Mouse (Mus musculus) midbrain, embryonic 10.5 days (tissue): ENCODE data around the gene Gm10318. TPM values are rescaled to one million over a fixed set of nuclear protein-coding genes. Genes with fewer than 3 reads are reported as not detected.

Source experiments
- DNase-seq: peaks from one replicate; pipeline ENCODE4 v3.0.0-alpha.2; 2017; ENCODE audit warnings: low spot score
- H3K27ac ChIP-seq: fragments of 300-500 bp; sonication (generic); replicated peaks from 2 replicates; pipeline ENCODE4 v1.5.1; 2016; ENCODE audit warnings: mild to moderate bottlenecking
- H3K27me3 ChIP-seq: fragments of 300-500 bp; sonication (generic); 2 replicates; pipeline ENCODE4 v1.6.1; 2016; ENCODE audit warnings: low read depth, mild to moderate bottlenecking; ENCODE audit not compliant: poor library complexity, severe bottlenecking
- H3K36me3 ChIP-seq: fragments of 300-500 bp; sonication (generic); 2 replicates; pipeline ENCODE4 v1.6.1; 2016; ENCODE audit warnings: mild to moderate bottlenecking, moderate library complexity
- H3K4me1 ChIP-seq: fragments of 300-500 bp; sonication (generic); 2 replicates; pipeline ENCODE4 v1.6.1; 2016
- H3K4me3 ChIP-seq: fragments of 300-500 bp; sonication (generic); 2 replicates; pipeline ENCODE4 v1.5.1; 2016; ENCODE audit warnings: mild to moderate bottlenecking, moderate library complexity
- H3K9me3 ChIP-seq: fragments of 300-500 bp; sonication (generic); replicated peaks from 2 replicates; pipeline ENCODE4 v1.6.1; 2016; ENCODE audit warnings: mild to moderate bottlenecking
- WGBS: fragments of 180-500 bp; shearing (Covaris S2); methylation state at CpG from one replicate; pipeline ENCODE4 v1.1.7; 2016; 5-methylcytosine and 5-hydroxymethylcytosine counted together
- polyA plus RNA-seq: library from polyadenylated mRNA; unstranded; fragments of >200 nt; fragmentation: Nextera tagmentation; extraction: Ambion mirVana; gene quantifications from 2 replicates; pipeline ENCODE4 v1.2.1, GENCODE M21; 2016

Gm10318 gene
- polyA plus RNA-seq, 1 experiment from 2014 or later = not detected

DNA sequence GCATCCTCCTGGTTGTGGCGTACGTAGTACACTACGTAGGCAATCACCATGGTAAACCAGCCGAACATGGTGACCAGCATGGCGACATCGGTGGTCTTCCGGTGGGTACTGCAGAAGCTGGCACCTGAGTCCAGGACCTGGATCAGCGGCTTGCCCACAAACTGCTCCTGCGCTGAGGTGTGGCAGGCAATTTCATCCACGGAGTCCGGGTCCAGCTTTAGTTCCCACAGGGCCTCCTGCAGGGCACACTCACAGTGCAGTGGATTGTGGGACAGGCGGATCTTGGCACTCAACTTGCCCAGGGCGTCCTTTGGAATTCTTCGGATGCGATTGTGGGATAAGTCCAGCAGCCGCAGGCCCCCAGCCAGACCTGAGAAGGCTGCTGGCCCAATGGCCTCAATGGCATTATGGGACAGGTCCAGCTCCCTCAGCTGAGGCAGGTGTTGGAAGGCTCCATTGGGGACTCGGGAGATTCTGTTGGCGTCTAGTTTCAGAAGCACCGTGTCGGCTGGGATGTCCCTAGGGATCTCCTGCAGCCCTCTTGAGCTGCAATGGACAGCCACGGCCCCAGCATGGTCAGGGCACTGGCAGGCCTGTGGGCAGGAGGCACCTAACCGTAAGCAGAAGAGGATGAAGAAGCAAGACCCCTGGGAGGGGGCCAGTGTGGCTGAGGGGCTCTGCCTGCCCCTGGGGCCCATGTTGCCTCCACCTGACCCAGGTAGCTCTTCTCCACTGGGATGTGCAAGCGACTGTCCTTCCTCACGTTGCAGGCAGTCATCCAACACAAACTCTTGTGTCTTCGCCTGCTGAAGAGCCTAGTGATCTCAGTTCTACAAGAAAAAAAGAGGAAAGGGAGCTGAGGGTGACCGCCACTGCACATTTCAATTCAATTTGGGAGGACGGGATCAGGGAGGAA, 48.5 kb downstream of the Gm10318 start:
- Histone ChIP-seq H3K4me3 (peak overlapping the region; percentile 69), H3K27ac (no peak overlapping the region), H3K9me3 (no peaks in the 10 kb centered on the region), H3K4me1 (peaks cover 29% of the 10 kb centered on the region), H3K36me3 (no peaks in the 10 kb centered on the region), H3K27me3 (peaks cover 27% of the 10 kb centered on the region)
- no peak for DNase-seq
- 88% methylated on average over 27 of the region's 27 CpGs for WGBS

DNA sequence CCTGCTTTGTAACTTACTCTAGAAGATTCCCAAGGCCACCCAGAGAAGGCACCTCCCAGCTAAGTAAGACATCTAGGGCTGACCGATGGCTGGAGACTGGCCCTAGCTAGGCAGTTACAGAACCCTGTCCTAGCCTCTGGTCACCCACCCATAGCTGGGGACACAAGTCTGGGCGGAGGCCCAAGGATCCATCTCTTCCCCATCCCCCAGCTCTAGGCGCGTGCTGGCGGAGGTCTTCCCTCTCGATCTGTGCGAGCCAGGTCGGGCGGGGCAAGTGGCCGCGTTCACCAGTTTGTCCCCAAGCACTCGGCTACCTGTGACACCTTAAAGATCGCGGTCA, 49.2 kb downstream of the Gm10318 start:
- Histone ChIP-seq H3K4me3 (peak overlapping the region; percentile 69), H3K27ac (peak overlapping the region; percentile 77), H3K9me3 (no peaks in the 10 kb centered on the region), H3K36me3 (no peaks in the 10 kb centered on the region), H3K27me3 (peaks cover 27% of the 10 kb centered on the region), H3K4me1 (peaks cover 24% of the 10 kb centered on the region)
- DNase-seq = no peak
- 3% methylated on average over 14 of the region's 14 CpGs for WGBS

DNA sequence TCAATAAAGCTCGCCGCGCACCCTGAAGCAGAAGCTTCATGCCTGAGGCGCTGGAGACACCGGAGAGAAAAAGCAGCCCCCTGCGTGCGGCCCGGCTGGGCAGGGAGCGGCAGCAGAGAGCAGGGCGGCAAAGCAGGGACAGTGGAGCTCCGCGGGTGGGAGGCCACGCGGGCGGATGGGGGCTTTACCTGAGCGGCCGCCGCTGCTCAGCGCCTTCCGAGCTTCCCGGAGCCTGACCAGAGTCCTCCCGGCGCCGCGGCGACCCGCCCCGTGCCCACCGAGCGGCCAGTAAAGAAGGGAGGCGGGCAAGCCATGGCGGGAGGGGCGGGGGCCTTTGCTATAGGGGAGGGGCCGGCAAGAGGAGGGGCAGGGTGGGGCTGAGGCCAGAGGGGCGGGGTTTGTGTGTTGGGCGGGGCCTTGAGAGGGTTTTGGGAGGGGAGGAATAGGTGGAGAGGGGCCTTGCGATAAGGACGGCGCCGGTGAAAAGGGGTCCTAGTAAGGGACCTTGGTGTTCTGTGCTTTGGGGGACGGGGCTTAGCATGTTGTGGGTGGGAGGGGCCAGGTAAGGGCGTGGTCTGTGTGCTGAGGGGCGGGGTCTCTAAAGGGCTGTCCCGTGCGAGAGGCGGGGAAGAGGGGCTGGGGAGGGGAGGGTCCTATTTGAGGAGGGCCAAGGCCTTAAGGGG, 49.7 kb downstream of the Gm10318 start, which contains the start of gene Lrrc3:
Lrrc3 (minus strand) TSS at position 326 of the 683 bp plus-strand sequence.
- H3K4me3 ChIP-seq = peak within 1 kb of the TSS; percentile 69
- H3K36me3 ChIP-seq = no peaks in the 10 kb centered on the region
- peaks cover 27% of the 10 kb centered on the region for H3K27me3 ChIP-seq
- H3K27ac ChIP-seq = peak within 1 kb of the TSS; percentile 77
- peak; percentile 83 for DNase-seq
- no peaks in the 10 kb centered on the region for H3K9me3 ChIP-seq
- WGBS = under 1% methylated on average over 46 of the region's 46 CpGs
- H3K4me1 ChIP-seq = peaks cover 24% of the 10 kb centered on the region

DNA sequence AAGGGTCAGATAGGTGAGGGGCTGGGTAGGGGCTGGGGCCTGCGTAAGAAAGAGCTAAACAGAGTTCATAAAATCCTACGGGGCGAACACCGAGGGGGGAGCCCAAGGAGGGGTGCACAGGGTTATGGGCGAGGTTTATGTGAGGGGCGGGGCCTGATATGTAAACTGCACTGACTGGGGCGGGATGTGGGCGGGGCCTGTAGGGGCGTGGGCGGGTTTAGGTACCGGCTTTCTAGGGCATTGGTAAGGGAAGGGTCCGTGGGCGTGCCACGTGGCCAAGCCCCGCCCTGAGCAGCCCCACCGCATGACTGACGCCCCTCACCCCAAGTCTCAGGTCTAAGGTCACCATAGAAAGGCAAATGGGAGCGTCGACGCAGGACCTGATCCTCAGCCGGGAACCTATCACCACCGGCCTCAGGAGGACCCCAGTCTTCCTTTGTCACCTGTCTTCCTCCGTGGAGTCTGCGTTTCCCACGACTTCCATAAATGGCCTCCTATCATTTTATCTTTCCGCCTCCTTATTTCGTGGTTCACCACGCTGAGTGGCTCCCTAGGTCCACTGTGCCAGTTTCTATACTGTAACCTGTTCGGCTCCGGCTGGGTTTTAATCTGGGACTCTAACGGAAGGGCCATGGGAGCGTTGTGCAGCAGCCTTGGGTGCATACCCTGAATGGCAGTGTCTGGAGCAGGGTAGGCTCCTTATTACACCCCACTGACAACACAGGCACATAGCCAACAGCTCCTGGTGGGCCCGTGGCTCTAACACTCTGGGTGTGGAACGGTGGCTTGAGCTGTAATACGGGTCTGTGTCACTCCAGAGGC, 50.4 kb downstream of the Gm10318 start:
- no peaks in the 10 kb centered on the region for H3K36me3 ChIP-seq
- no peaks in the 10 kb centered on the region for H3K9me3 ChIP-seq
- WGBS = 6% methylated on average over 35 of the region's 35 CpGs
- H3K27me3 ChIP-seq = peaks cover 27% of the 10 kb centered on the region
- H3K4me1 ChIP-seq = peaks cover 24% of the 10 kb centered on the region
- H3K4me3 ChIP-seq = peak overlapping the region; percentile 69
- H3K27ac ChIP-seq = peak overlapping the region; percentile 77
- peak; percentile 82 for DNase-seq

Other genes starting within 250 kb of the Gm10318 start
- gene Sumo3, start 246.8 kb upstream of the Gm10318 start, polyA plus RNA-seq = 403 and 425 TPM in 2 replicates
- 2.2 and 2.4 TPM in 2 replicates for gene Gm49325, start 246.7 kb upstream of the Gm10318 start, polyA plus RNA-seq
- 104 and 107 TPM in 2 replicates for gene Ube2g2, start 230.6 kb upstream of the Gm10318 start, polyA plus RNA-seq
- 0.84 and 0.97 TPM in 2 replicates for gene Tspear, start 166.3 kb upstream of the Gm10318 start, polyA plus RNA-seq
- gene Gm19402, start 162.1 kb upstream of the Gm10318 start, polyA plus RNA-seq = not detected in 2 replicates
- not detected in 2 replicates for gene Gm9508, start 155.6 kb upstream of the Gm10318 start, polyA plus RNA-seq
- not detected in 2 replicates for gene Gm10272, start 146.2 kb upstream of the Gm10318 start, polyA plus RNA-seq
- gene Gm10024, start 141.4 kb upstream of the Gm10318 start, polyA plus RNA-seq = not detected in 2 replicates
- not detected in 2 replicates for gene Gm10142, start 137.1 kb upstream of the Gm10318 start, polyA plus RNA-seq
- gene Krtap12-1, start 132.3 kb upstream of the Gm10318 start, polyA plus RNA-seq = not detected in 2 replicates
- gene Gm10100, start 126.4 kb upstream of the Gm10318 start, polyA plus RNA-seq = not detected in 2 replicates
- gene Gm18596, start 110.2 kb upstream of the Gm10318 start, polyA plus RNA-seq = not detected in 2 replicates
- not detected in 2 replicates for gene Gm9736, start 101.5 kb upstream of the Gm10318 start, polyA plus RNA-seq
- not detected in 2 replicates for gene Gm3233, start 93.2 kb upstream of the Gm10318 start, polyA plus RNA-seq
- gene Gm3238, start 81.5 kb upstream of the Gm10318 start, polyA plus RNA-seq = not detected in 2 replicates
- not detected in 2 replicates for gene Gm7138, start 75.9 kb upstream of the Gm10318 start, polyA plus RNA-seq
- gene Gm3250, start 70.3 kb upstream of the Gm10318 start, polyA plus RNA-seq = not detected in 2 replicates
- gene Gm7137, start 64.7 kb upstream of the Gm10318 start, polyA plus RNA-seq = not detected in 2 replicates
- not detected in 2 replicates for gene Gm9639, start 57.8 kb upstream of the Gm10318 start, polyA plus RNA-seq
- gene Gm19668, start 53.7 kb upstream of the Gm10318 start, polyA plus RNA-seq = not detected in 2 replicates
- not detected in 2 replicates for gene Gm9507, start 41.0 kb upstream of the Gm10318 start, polyA plus RNA-seq
- not detected in 2 replicates for gene Gm2696, start 38.2 kb upstream of the Gm10318 start, polyA plus RNA-seq
- gene Krtap10-4, start 25.8 kb upstream of the Gm10318 start, polyA plus RNA-seq = not detected in 2 replicates
- gene Krtap10-10, start 16.9 kb upstream of the Gm10318 start, polyA plus RNA-seq = not detected in 2 replicates
- gene Gm36176, start 6.1 kb upstream of the Gm10318 start, polyA plus RNA-seq = not detected in 2 replicates
- not detected in 2 replicates for gene Gm3285, start 9.1 kb downstream of the Gm10318 start, polyA plus RNA-seq
- gene Lrrc3, start 49.7 kb downstream of the Gm10318 start, polyA plus RNA-seq = 2.3 and 3.2 TPM in 2 replicates
- gene Trpm2, start 117.7 kb downstream of the Gm10318 start, polyA plus RNA-seq = 0.84 and 0.88 TPM in 2 replicates
- gene 1810043G02Rik, start 125.7 kb downstream of the Gm10318 start, polyA plus RNA-seq = 39.6 and 39.8 TPM in 2 replicates
- 203 and 242 TPM in 2 replicates for gene Pfkl, start 157.2 kb downstream of the Gm10318 start, polyA plus RNA-seq
- 0.12 and 0.14 TPM in 2 replicates for gene Dnmt3l, start 189.1 kb downstream of the Gm10318 start, polyA plus RNA-seq
- 0.12 and 0.19 TPM in 2 replicates for gene Aire, start 190.8 kb downstream of the Gm10318 start, polyA plus RNA-seq
- 2.2 and 2.6 TPM in 2 replicates for gene Icosl, start 216.4 kb downstream of the Gm10318 start, polyA plus RNA-seq